Mouse (Mus musculus) colon, adult 2 months (tissue): ENCODE results near the gene Taf12. TPM values are rescaled to one million over a fixed set of nuclear protein-coding genes. Genes with fewer than 3 reads are reported as not detected.

Experiments
- polyA plus RNA-seq: library from polyadenylated mRNA; depleted of rRNA; stranded (reverse); fragments of >200 nt; gene quantifications from 2 replicates; pipeline ENCODE4 v1.2.3, GENCODE M21; 2012; rRNA removed

Gene Taf12
- polyA plus RNA-seq: 3.2 and 6.4 TPM in 2 replicates

DNA sequence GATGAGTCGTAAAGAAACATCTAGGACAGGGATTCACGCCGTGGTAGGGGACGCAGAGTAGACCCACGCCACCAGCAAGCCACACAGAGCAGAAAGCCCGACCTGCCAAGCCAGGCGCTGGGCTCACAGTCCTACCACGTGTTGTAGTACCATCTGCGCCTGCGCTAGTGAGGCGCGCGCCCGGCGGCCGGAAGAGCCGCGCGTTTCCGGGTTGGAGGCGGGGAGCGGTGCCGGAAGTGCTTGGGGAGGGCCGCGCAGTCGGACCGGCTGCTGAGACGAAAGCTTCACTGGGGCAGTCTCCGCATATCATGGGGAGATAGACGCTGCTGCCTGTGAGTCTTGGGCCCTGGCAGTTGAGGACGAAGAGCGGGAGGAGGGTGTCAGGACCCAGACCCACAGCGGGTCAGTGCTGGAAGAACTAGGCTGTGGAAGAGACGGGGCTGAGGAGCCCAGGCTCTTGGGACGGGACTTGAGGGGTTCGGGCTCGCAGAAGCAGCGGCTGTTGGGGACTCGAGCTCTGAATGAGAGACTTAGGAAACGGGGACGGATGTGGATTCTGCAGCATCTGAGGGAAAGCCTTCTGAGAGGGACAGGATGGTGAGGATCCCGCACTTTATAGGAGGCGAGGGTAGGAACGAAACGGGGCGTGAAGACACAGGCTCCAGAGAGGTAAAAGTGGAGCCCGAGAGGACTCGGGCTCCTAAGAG lies at the start of gene Taf12:
Taf12 (plus strand) TSS at position 220 of the 707 bp plus-strand sequence.

DNA sequence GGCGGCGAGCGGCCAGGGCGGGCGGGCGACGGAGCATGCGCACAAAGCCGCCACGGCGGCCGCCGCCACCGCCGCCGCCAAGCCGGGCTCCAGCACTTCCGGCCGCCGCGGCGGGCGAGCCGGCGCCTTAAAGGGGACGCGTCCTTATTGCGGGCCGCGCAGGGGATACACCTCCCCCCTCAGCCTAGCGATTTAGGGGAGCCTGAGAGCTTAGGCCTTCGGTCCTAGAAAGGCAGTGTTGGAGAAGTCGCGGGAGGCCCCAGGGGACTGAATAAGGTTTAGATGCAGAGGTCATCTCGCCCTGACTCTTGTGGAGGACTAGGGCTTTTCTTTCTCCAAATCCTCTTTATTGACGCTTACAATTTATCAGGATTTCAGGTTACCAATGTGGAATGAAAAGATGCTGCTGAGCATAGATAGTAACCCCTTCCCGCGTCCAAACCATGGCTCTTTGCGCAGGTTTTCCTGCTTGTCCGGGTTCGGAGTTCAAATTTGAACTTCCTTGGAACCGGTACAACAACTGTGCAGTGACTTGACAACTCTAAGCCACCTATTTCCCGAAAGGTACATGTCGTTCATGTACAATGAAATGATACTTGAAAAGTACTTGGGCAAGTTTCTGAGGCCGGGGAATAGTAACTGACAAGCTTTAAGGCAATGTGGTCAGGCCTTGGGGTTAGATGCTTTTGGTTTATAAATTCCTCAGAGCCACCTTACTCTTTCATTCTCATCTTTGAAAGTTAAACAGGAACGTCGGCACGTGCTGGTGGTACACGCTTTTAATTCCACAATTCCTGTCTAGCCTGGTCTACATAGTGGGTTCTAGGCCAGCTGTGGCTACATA lies 12.4 kb upstream of the Taf12 start, which contains the start of gene Gmeb1:
Gmeb1 (minus strand) TSS at position 89 of the 844 bp plus-strand sequence.

GRCm38 (mm10) chr4:132302939-132303479 lies 28.8 kb downstream of the Taf12 start, which contains the start of gene Rab42:
TSS of gene Rab42 (minus strand) at chr4:132303385.

DNA sequence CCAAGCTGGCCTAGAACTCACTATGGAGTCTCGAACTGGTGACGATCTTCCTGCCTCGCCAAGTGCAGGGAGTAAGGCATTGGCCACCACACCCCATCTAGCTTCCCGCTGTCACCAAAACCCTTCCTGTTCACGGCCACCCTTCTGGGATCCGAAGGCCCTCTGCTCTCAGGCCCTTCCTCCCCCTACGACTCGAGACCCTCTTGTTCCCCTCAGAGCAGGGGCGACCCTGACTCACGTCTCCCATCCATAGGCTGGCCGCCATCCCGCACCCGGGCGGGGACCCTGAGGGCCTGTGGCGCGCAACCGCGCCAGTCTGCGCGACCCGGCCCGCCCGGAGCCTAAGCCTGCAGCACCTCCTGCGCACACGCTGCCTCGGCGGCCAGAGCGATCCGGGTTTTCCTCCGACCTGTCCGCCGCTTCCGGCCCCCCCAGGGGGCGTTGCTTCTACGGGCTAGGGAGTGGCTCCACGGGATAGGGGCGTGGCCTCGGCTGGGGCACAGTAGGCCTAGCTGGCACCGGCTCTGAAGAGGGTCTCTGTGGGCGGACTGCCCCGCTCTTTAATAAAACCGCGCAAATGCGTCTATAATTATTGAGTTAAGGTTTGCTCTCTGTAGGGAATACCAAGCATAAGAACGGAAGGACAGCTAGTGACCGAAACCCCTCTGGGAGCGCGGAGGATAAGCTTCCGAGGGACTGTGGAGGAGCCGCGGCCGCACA lies 55.1 kb downstream of the Taf12 start, which contains the start of gene Trnau1ap:
Trnau1ap (minus strand) TSS at position 424 of the 720 bp plus-strand sequence.

Other genes with a start within 250 kb of the Taf12 start
- 0.13 and 0.19 TPM in 2 replicates for gene Gm10300, start 199.7 kb upstream of the Taf12 start, polyA plus RNA-seq
- gene Epb41, start 199.1 kb upstream of the Taf12 start, polyA plus RNA-seq: 21.9 and 22.1 TPM in 2 replicates
- gene Oprd1, start 129.9 kb upstream of the Taf12 start, polyA plus RNA-seq: 1.2 and 1.3 TPM in 2 replicates
- 12.4 and 14.9 TPM in 2 replicates for gene Ythdf2, start 62.1 kb upstream of the Taf12 start, polyA plus RNA-seq
- 9.8 and 14.2 TPM in 2 replicates for gene Gmeb1, start 12.8 kb upstream of the Taf12 start, polyA plus RNA-seq
- 4.2 and 5.1 TPM in 2 replicates for gene Rab42, start 29.0 kb downstream of the Taf12 start, polyA plus RNA-seq
- 13.8 and 18.0 TPM in 2 replicates for gene Trnau1ap, start 55.2 kb downstream of the Taf12 start, polyA plus RNA-seq
- gene Rcc1, start 79.2 kb downstream of the Taf12 start, polyA plus RNA-seq: 11.3 and 11.9 TPM in 2 replicates
- gene Phactr4, start 148.1 kb downstream of the Taf12 start, polyA plus RNA-seq: 10.0 and 11.8 TPM in 2 replicates
- gene Med18, start 189.5 kb downstream of the Taf12 start, polyA plus RNA-seq: 2.7 and 3.7 TPM in 2 replicates
- 11.0 and 12.6 TPM in 2 replicates for gene Sesn2, start 236.1 kb downstream of the Taf12 start, polyA plus RNA-seq